Mouse (Mus musculus) brain, embryonic 18.5 days (tissue): ENCODE results near the gene Rab1a.
"Not testable (repeated sequence)": the region's sequence is repeated elsewhere in the genome, so short reads cannot be mapped to it uniquely, and the experiment has no call there.

Source experiments
- DNase-seq: peaks from one replicate; pipeline ENCODE4 v3.0.0-alpha.2; 2012; ENCODE audit warnings: low read depth, low spot score

Gene Rab1a

DNA sequence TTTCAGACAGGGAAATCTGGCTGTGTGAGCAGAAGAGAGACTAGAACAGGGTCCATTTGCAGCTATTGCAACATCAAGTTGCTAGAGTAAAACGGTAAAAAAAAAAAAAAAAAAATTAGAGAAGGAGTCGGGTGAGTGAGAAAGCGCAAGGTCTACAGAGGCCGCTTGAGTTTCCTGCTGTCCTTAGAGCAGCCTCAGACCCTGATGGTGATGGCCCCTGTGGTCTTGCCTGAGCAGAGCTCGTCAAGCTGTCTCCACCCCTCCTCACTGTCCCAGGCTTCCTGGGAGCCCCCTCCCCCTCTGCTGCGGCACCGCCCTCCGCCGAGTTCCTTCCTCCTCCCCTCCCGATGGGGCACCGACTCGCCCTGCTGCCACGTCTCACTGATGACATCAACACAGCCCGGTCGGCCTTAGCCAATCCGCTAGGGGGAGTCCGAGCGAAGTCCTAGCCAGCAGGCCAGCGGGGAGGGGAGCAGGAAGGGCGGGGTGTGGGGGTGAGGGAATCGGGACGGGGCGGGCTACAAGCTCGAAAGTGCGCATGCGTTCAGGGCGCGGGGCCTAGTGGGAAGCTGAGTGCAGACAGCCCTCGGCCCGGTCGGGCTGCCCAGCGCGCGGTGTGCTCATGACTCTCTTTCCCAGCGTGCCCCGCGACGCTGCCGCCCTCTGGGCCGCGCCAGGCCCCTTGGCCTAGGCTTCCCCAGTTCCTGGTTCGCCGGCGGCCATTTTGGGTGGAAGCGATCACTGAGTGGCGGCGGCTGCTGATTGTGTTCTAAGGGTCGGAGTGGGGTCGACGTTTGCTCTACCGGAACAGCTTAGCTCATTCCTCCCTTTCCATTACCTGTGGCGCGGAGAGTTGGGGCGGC is at the start of gene Rab1a:
Rab1a (plus strand) TSS at position 720 of the 863 bp plus-strand sequence.
- DNase-seq: peak; percentile 99

DNA sequence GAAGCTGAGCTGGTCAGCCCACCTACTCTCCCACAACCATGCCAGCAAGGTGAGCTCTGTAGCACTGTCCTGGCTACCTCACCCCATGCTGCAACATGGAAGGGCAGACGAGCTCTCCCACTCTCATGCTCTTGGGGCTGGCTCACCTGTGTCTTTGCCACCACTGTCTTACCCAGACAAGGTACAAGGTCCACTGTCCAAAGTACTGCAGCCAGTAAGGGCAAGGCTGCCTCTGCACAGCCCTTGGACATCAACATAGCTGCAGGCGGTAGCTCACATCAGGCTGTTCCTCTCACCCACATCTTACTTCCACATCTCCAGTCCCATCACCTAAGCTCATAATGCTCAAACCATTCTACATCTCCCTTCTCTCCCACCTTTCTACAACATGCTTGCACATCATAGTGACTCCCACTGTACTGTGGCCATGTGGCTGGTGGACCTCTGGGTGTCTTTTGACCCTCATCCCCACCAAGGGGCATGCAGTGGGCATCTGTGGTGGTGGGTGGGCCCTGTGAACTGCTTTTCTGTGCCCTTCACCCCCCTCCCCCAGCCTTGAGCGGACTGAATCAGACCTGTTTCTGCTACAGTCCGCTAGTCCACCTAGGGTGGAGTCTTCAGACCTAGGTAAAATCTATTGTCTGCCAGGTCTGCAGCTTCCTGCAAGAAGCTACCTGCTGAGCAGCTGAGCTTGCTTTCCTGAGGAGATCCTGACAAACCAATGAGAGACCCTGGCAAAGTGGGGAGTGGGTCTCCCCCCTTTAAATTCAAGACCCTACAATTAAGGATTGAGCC is 48.9 kb upstream of the Rab1a start:
- DNase-seq: no peak

DNA sequence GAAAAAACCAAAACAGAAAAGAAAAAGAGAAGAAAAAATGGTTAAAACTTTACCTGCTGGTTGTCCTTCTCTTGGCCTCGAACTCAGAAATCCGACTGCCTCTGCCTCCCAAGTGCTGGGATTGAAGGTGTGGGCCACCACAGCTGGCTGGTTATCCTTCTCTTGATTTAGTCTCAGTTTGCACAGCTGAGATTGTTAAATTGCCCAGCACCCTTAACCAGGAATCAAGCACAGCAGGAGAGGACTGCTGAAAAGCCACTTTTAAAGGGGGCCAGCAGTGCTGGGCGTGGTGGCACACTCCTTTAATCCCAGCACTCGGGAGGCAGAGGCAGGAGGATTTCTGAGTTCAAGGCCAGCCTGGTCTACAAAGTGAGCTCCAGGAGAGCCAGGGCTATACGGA is 47.7 kb upstream of the Rab1a start:
- not testable (repeated sequence) for DNase-seq

DNA sequence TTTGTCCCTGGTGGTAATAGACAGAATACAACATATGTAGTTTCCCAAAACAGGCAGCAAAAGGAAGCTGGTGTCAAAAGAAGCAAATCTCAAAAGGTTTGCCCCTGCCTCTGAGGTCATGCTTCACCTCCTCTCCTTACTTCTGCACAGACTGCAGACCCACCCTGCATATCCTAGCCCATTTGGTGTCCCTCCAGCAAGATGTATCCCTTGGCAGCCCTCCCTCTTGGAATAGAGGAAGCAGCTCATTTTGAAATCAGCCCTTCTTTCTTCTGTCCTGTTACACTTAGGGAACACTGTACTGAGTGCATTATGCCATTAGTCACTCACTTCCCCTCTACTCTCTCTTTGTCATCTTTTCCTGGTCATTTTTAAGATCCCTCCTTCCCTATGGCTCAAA is 42.4 kb upstream of the Rab1a start:
- DNase-seq: no peak

DNA sequence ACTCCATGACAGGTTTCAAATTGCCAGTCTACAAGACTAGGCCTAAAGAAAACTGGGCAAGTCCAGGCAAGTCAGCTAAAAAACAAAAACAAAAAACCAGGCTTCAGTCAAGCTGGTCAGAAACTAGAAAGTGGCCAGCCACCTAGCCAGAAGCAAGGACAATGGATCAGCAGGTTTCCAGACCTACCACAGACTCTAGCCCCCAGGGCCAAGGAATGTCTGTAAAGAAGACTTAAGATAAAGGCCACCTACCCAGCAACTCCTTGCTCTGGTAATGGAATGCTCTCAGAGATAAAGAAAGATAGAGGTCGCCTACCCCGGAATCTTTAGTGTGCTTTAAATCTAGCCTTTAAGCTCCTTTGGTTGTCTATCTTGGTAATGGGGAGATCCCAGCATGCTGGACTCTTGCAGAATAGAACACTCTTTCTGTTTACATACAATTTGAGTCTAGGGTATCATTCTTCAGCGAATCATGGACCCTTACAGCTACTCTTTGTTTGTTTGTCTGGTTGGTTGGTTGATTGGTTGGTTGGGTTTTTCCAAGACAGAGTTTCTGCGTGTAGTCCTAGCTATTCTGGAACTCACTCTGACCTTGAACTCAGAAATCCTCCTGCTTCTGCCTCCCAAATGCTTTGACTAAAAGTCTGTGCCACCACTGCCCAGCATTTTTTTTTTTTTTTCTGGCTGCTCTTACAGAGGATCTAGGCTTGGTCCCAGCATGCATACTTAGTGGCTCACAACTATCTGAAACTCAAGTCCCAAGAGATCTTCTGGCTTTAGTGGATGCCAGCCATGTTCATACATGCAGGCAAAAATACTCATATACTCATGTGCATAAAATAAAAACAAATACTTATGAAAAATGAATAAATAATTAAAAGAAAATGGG is 36.0 kb upstream of the Rab1a start:
- DNase-seq: no peak

DNA sequence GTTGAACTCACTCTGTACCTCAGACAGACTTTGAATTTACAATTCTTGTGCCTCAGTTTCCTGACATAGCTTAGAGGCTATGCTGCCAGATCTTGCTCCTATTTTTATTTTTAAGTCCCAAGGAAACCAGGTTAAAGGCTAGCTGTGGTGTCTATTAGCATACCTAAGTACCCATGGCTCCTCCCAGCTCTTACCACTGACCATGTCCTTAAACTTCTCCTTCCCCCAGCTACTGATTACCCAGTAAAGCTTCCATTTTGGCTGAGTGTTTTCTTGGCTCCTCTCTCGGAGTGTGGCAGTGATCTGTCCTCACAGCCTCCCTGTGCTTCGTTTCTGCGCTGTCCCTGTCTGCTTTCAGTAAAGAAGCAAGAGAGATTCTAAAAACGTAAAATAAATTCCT is 35.2 kb upstream of the Rab1a start:
- no peak for DNase-seq

DNA sequence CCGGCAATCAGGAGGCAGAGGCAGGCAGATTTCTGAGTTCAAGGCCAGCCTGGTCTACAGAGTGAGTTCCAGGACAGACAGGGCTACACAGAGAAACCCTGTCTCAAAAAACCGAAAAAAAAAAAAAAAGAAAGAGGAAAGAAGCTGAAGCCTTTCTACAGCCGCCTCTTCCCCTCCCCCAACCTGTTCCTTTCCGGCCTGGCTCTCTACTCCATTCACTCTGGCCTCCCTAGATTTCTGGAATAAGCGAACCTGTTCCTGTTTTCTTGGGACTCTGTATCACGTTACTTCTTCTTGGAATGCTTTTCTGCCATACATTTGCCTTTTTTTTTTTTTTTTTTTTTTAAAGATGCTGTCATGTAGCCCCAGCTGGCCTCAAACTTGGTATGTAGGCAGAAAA is 34.8 kb upstream of the Rab1a start:
- DNase-seq: not testable (repeated sequence)

DNA sequence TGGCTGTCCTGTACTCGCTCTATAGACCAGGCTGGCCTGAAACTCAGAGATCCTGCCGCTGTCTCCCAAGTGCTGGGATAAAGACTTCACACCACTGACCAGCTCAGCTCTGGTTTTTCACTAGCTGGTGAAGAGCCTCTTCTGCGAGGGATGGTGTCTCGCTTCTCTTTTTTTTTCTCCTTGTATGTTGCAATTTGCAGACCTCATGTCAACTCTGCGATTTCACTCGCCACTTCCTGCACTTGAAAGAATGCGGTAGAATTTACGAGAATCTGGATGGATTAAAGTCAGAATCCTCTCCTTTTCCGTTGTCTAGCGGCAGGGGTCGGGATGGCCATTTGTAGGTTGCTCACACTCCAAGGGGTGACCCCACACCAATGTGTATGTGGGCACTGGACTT is 32.3 kb upstream of the Rab1a start:
- no peak for DNase-seq

DNA sequence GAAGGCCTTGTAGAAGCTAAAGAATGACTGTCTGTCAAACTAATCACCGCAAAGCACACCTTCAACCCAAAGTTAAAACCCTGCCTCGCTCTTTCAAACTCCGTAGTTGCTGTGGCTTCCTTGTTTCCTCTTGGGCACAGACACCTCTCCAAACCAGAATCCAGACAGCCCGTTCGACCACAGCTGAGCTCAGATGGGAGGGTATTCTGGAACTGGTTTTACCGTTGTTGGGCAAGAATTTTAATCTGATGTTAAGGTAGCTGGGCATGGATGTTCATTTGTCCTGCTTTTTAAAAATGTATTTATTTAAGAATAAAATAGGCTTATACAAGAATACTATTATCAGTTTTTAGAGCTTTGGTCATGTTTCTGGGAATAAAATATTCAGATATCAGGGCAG is 14.0 kb upstream of the Rab1a start:
- DNase-seq: no peak

DNA sequence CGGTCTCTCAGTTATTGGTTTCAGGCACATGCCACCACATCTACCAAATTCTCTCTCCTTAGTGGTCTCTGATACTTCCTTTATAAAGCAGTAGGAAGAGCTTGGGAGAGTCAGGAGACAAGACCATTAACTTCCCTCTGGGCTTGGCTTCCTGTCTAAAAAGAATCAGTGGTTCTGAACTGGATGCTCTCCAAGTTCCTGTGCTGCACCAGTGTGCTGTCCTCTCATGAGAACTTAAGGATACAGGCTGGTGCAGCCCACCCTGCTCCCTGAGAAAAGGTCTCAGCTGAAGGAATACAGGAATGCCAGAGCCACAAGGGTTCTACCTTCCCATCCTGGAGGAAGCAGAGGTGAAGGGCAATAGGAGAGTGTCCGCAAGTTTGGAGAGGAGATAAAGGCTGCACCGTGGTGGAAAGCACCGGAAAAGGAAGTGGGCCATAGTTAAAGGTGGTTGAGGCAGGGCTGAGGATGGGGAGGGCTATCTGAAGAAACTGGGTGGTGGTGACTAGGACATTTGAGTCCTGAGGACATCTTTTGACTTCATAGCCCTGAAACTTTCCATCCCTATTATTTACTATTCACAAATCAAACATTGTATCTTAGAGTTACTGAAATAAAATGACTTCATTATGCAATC is 8.0 kb upstream of the Rab1a start:
- DNase-seq: no peak

DNA sequence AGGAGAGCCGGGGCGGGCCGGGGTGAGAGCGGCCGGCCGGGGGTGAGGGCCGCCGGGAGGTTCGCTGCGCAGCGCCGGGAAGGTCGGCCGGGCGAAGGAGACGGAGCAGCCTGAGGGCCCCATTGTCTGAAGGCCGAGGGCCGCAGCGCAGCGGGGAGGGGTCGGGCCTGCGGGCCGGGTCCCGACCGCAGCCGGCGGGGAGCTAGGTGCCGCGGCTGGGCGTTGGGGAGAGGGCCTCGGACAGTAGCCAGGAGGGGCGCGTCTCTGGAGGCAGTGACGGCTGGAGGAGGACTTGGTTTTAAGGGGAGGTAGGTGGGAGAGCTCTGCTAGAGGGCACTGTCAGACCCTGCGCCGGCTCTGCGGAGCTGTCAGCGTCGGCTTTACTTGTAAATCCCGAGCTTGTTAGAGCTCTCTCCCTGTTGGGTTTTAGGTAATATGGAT is 449 bp downstream of the Rab1a start:
- DNase-seq: peak; percentile 36

DNA sequence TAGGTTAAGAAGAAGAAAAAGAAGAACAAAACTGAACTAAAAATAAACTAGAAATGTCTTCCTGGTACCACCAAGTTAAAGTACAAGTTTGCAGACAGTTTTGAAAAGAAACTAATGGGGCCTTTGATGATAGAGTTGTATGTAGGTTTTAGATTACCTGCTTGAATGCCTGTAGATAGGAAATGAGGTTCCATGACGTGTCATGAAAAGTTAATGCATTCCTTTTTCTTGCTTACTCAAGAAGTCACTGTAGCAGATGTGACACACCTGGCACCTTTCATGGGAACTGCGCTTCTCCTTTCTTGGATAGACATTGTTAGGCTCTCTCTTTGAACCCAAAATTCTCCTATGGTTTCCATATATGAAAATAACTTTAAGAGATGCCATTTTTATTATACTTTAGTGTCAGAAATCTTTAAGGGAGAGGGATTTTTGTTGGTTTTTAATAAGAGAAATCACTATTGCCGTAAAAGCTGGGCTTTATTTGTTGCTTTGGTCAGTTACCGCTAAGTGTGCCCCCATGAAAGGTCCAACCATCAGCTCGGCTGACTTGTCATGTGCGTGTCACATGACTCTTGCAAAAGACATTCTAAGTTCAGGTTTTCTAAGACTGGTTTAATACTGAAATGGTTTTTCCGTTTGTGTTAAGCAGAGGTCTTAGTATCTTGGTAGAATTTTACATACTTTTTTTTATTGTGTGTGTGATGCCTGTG is 1.2 kb downstream of the Rab1a start:
- no peak for DNase-seq

DNA sequence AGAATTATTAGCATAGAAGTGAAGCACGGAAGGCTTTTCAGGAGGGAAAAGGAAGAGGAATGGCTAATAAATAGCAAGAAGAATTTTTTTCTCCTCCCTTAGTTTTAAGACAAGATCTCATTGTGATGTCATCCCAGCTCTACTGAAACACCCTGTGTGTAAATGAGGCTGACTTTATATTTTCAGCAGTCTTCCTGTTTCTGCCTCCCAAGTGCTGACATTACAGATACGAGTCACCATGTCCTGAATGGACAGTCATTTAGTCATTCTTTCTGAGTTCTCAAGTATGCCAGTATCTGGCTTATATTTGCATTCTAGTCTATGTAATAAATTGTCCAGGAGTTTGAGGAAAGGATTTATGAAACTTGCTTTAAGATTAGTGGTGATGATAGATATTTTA is 3.1 kb downstream of the Rab1a start:
- no peak for DNase-seq

DNA sequence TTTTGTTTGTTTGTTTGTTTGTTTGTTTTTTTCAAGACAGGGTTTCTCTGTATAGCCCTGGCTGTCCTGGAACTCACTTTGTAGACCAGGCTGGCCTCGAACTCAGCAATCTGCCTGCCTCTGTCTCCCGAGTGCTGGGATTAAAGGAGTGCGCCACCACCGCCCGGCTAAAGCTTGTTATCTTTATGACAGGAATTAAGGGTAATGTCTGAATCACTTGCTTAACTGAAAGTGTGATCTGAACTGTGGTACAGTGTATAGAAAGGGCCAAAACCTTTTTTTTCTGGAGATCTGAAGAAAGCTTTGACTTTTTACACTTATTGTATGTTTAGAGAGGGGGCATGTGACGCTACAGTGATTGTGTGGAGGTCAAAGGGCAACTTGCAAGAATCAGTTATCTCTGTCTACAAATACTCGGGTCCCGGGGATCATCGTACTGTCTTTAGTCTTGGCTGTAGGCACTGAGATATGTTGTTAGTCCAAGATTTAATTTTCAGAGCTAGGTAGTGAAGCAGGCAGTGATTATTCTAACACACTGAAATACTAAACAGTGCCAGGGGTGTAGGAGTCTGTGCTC is 3.7 kb downstream of the Rab1a start:
- DNase-seq: no peak

DNA sequence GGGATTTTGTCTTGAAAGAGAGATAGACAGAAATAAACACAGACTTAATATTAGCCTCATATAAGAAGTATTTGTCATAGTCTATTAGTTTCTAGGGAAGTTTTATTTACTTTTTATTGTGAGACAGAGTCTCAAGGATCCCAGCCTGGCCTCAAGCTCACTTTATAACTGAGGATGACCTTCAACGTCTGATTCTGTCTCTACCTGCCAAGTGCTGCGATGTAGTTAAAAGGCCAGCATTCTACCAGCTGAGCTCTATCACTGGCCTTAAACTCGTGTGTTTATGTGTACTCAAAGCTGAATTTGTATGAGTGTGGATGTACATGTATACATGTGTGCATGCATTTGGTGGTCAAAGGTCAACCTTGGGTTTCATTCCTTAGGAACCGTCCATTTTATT is 4.3 kb downstream of the Rab1a start:
- DNase-seq: no peak

DNA sequence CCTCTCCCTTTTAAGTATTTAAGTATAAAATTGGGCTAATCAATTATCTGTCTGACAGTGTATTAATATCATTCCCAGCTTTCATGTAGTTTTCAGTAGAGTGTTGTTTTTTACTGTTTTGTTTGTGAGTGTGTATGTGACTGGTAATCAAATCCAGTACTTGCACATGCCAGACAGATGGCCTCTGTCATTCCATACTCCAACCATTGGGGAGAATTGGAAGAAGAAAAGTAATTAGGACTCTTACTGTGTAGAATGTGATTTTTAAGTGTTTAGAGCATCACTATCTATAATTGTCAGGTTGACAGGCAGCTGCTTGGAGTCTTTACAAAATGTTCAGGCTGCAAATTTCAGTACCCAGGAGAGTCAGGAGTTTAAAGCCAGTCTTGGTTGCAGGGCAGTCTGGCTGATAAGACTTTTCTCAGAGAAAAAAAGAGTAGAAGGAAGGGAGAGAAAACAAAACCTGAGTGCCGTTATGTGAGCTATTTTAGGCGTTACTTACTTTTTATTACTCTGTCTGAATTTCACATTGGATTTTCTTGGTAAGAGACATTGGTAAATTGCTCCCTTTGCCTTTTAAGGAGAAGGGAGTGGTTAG is 5.5 kb downstream of the Rab1a start:
- no peak for DNase-seq

DNA sequence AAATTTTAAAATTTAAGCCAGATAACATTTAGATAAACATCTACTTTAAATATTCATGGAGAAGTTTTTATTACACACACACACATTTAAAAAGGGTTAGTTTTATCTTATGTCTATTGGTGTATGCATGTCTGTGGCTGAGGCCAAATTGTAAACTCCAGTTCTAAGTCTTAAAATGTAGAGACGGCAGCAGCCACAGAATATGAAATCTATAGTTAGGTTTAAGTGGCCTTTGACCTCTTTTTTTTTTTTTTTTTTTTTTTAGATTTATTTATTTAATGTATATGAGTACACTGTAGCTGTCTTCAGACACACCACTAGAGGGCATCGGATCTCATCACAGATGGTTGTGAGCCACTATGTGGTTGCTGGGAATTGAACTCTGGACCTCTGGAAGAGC is 6.4 kb downstream of the Rab1a start:
- DNase-seq: no peak

DNA sequence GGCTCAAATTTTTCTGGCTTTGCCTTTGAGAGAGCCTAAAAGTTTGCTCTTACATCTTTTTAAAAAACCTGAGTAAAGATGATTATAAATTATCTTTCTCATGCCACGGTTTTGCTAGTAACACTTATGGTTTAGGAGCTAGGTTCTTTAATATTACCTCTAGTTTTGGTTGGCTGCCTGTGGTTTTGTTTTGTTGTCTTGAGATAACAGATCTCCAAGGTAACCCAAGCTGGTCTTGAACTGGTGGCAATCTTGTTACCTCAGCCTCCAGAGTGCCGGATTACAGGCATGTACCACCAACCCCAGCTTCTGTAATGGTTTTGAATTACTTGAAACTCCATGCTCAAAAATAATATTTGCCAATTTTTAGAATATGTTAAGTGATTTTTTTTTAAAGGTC is 10.6 kb downstream of the Rab1a start:
- no peak for DNase-seq

DNA sequence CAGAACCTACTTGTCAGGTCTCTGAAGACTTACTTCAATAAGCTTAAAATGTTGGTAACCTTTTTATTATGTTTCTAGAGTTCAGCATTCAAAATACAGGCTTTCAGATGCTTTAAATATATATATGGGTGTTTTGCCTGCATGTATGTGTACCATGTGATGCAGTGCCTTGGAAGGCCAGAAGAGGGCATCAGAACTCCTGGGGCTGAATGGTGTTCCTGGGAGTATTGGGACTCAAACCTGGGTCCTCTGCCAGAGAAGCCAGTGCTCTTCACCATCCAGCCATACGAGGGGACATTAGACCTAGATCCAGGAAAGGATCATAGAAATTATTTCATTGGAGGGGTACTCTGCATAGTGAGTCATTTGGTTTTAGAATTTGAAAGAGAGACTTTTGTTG is 13.5 kb downstream of the Rab1a start:
- DNase-seq: no peak

DNA sequence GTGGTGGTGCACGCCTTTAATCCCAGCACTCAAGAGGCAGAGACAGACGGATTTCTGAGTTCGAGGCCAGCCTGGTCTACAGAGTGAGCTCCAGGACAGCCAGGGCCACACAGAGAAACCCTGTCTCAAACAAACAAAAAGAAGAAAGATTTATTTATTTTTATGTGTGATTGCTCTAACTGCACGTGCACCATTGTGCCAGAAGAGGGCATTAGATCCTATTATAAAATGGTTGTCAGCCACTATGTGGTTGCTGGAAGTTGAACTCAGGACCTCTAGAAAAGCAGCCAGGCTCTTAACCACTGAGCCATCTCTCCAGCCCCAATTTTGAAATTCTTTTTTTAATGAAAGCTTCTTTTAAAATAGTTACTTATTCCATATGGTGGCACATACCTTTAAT is 15.2 kb downstream of the Rab1a start:
- DNase-seq: no peak
